Mouse (Mus musculus): ENCODE measurements at regions not wholly inside any gene's neighbourhood (a gene's known extent, or its start where the extent isn't known, plus 50 kb on each side); places are given as distances from the start of the nearest gene placed in this dataset.
"Not testable (repeated sequence)": the region's sequence is repeated elsewhere in the genome, so short reads cannot be mapped to it uniquely, and the experiment has no call there.

DNA sequence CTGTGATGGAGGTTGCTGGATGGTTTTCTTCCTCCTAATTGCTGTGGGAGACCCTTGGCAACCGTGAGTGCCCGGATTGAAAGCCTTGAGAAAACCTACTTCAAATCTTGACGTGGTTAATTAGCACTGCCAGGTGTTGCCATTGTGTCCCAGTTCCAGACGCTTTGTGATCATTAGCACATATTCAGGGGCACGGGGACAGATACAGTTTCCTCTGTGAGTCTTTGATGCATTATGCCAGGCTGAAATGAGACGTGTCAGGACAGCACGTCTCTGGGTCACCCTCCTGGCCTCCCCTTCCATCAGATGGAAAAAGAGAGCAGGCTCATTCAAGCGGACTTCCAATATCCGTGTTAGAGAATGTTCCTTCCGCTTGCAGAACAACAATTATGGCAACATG is 198.2 kb downstream of the Rchy1 start:
- H3K9ac ChIP-seq (ENCODE audit: insufficient read depth, low read depth) = no peak overlapping the region
- no peak overlapping the region for H3K27ac ChIP-seq (ENCODE audit: insufficient read depth, low read depth)
- DNase-seq (ENCODE audit: extremely low read depth) = no peak
- H3K4me1 ChIP-seq (ENCODE audit: control insufficient read depth in 1 of 2, insufficient read depth in 2 of 2) = peaks cover 0 to 5% of the 10 kb centered on the region in 2 experiments; a peak in 1 of 4 replicates
- H3K27me3 ChIP-seq (replicated peaks) = no peaks in the 10 kb centered on the region
- no peak overlapping the region for H3K4me2 ChIP-seq (ENCODE audit: insufficient read depth, low read depth, poor library complexity, severe bottlenecking)
- in situ Hi-C loops (cut with MboI; ENCODE audit: low pct_ligation_motif_present, low pct_unique_long_range_greater_than_20kb, low sequenced_read_pairs) = no loop called here
- no peaks in the 10 kb centered on the region for H3K79me2 ChIP-seq (replicated peaks; ENCODE audit: control insufficient read depth, extremely low read depth, insufficient read depth, poor library complexity, severe bottlenecking)
- dilution Hi-C loops (cut with MboI; ENCODE audit: extremely low pct_ligation_motif_present, extremely low pct_unique_long_range_greater_than_20kb, low sequenced_read_pairs) = no loop called here
- H3K4me3 ChIP-seq (replicated peaks in 1 of 3; ENCODE audit: low read depth in 2 of 3, low read length in 2 of 3, poor library complexity in 1 of 3) = no peak overlapping the region
- H3K9me3 ChIP-seq (replicated peaks; ENCODE audit: low read length) = no peaks in the 10 kb centered on the region
- TF ChIP-seq MYC (IDR thresholded peaks at IDR 0.05; ENCODE audit: low read depth, low read length) = no peak
- no peak for TF ChIP-seq MEF2A (IDR thresholded peaks at IDR 0.05; ENCODE audit: borderline replicate concordance, low read depth, low read length)
- no peaks in the 10 kb centered on the region for H3K36me3 ChIP-seq (replicated peaks in 1 of 2; ENCODE audit: control insufficient read depth in 1 of 2, insufficient read depth in 1 of 2, low read length in 1 of 2)

DNA sequence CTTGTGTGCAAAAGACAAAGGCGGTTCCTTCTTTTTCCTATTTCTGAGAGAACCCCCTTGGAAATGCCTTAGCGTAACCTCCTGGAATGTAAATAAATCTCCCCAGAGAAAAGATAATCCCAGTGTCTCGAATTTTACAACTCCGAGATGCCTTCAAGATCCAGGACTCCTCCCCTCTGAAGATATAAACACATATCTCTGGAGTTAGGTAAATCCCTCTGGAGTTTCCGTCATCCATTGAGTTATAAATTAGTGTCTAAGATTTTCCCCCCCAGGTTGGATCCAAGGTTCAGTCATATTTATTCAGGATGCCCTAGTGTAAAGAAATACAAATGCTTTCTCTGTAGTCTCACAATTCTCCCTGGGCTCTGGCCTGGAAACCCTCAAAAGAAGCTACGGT is 200.3 kb downstream of the Rchy1 start:
- no peaks in the 10 kb centered on the region for H3K79me2 ChIP-seq (replicated peaks; ENCODE audit: control insufficient read depth, extremely low read depth, insufficient read depth, poor library complexity, severe bottlenecking)
- H3K4me1 ChIP-seq (ENCODE audit: control insufficient read depth in 1 of 2, insufficient read depth in 2 of 2) = peaks cover 0 to 5% of the 10 kb centered on the region in 2 experiments; a peak in 1 of 4 replicates
- H3K27me3 ChIP-seq (replicated peaks) = no peaks in the 10 kb centered on the region
- in situ Hi-C loops (cut with MboI; ENCODE audit: low pct_ligation_motif_present, low pct_unique_long_range_greater_than_20kb, low sequenced_read_pairs) (no loop called here), dilution Hi-C loops (cut with MboI; ENCODE audit: extremely low pct_ligation_motif_present, extremely low pct_unique_long_range_greater_than_20kb, low sequenced_read_pairs) (no loop called here)
- H3K4me2 ChIP-seq (ENCODE audit: insufficient read depth, low read depth, poor library complexity, severe bottlenecking) = no peak overlapping the region
- no peak for DNase-seq (ENCODE audit: extremely low read depth)
- no peak overlapping the region for H3K27ac ChIP-seq (ENCODE audit: insufficient read depth, low read depth)
- no peaks in the 10 kb centered on the region for H3K36me3 ChIP-seq (replicated peaks in 1 of 2; ENCODE audit: control insufficient read depth in 1 of 2, insufficient read depth in 1 of 2, low read length in 1 of 2)
- no peak overlapping the region for H3K4me3 ChIP-seq (replicated peaks in 1 of 3; ENCODE audit: low read depth in 2 of 3, low read length in 2 of 3, poor library complexity in 1 of 3)
- TF ChIP-seq NRF1 (IDR thresholded peaks at IDR 0.05; ENCODE audit: low read depth, low read length) (no peak), RAD21 (IDR thresholded peaks at IDR 0.05; ENCODE audit: low read depth, low read length) (no peak), CHD1 (IDR thresholded peaks at IDR 0.05; ENCODE audit: low read depth, low read length) (no peak), ZC3H11A (IDR thresholded peaks at IDR 0.05; ENCODE audit: low read depth, low read length) (no peak)
- H3K9ac ChIP-seq (ENCODE audit: insufficient read depth, low read depth) = no peak overlapping the region
- H3K9me3 ChIP-seq (replicated peaks; ENCODE audit: low read length) = no peaks in the 10 kb centered on the region

DNA sequence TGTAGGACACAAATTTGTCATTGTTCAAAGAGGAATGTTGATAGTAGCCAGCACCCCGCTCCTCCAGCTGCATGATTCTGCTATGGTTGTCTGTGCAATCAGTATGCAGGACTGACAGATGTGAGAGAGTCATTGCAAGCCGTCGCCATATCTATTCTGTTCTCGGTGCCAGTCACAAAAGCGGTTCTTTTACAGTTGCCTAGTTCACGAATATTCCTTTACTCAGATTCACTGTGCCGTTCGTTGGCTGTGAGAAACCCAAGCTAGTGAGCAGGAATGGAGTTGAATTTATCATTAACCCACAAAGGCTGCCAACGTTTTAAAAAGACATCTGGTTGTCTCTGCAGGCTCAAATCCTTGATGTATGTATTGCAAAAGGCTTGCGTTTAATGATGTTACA is 206.9 kb downstream of the Rchy1 start:
- dilution Hi-C loops (cut with MboI; ENCODE audit: extremely low pct_ligation_motif_present, extremely low pct_unique_long_range_greater_than_20kb, low sequenced_read_pairs) = no loop called here
- no peak overlapping the region for H3K9ac ChIP-seq (ENCODE audit: insufficient read depth, low read depth)
- H3K27ac ChIP-seq (ENCODE audit: insufficient read depth, low read depth) = no peak overlapping the region
- no peak for TF ChIP-seq CHD2 (IDR thresholded peaks at IDR 0.05; ENCODE audit: low read length)
- TF ChIP-seq MXI1 (IDR thresholded peaks at IDR 0.05; ENCODE audit: low read depth, low read length) = no peak
- no peak for TF ChIP-seq EP300 (IDR thresholded peaks at IDR 0.05; ENCODE audit: low read length)
- TF ChIP-seq E2F4 (IDR thresholded peaks at IDR 0.05; ENCODE audit: insufficient replicate concordance, low read depth, low read length) = no peak
- TF ChIP-seq NELFE (IDR thresholded peaks at IDR 0.05; ENCODE audit: low read depth, low read length) = no peak
- no peak for TF ChIP-seq GABPA (IDR thresholded peaks at IDR 0.05; ENCODE audit: insufficient replicate concordance, low read depth, low read length)
- TF ChIP-seq CHD1 (IDR thresholded peaks at IDR 0.05; ENCODE audit: low read depth, low read length) = no peak
- no peak for TF ChIP-seq JUN (IDR thresholded peaks at IDR 0.05; ENCODE audit: insufficient read depth, low read depth, low read length)
- no peak for TF ChIP-seq MAX (IDR thresholded peaks at IDR 0.05; ENCODE audit: low read length)
- no peak for TF ChIP-seq HCFC1 (IDR thresholded peaks at IDR 0.05; ENCODE audit: low read depth, low read length)
- TF ChIP-seq IRF4 (IDR thresholded peaks at IDR 0.05; ENCODE audit: low read depth, low read length) = no peak
- TF ChIP-seq UBTF (IDR thresholded peaks at IDR 0.05; ENCODE audit: low read depth, low read length) = no peak
- TF ChIP-seq RCOR1 (conservative IDR thresholded peaks at IDR 0.05; ENCODE audit: low read depth, low read length) = no peak
- no peak for TF ChIP-seq ELF1 (IDR thresholded peaks at IDR 0.05; ENCODE audit: low read depth, low read length)
- no peak overlapping the region for H3K4me2 ChIP-seq (ENCODE audit: insufficient read depth, low read depth, poor library complexity, severe bottlenecking)
- H3K9me3 ChIP-seq (replicated peaks; ENCODE audit: low read length) = peaks cover 10% of the 10 kb centered on the region
- no peak for DNase-seq (ENCODE audit: extremely low read depth)
- no peaks in the 10 kb centered on the region for H3K27me3 ChIP-seq (replicated peaks)
- H3K4me3 ChIP-seq (replicated peaks in 1 of 3; ENCODE audit: low read depth in 2 of 3, low read length in 2 of 3, poor library complexity in 1 of 3) = no peak overlapping the region
- H3K36me3 ChIP-seq (replicated peaks in 1 of 2; ENCODE audit: control insufficient read depth in 1 of 2, insufficient read depth in 1 of 2, low read length in 1 of 2) = no peaks in the 10 kb centered on the region
- in situ Hi-C loops (cut with MboI; ENCODE audit: low pct_ligation_motif_present, low pct_unique_long_range_greater_than_20kb, low sequenced_read_pairs) = no loop called here
- no peaks in the 10 kb centered on the region for H3K79me2 ChIP-seq (replicated peaks; ENCODE audit: control insufficient read depth, extremely low read depth, insufficient read depth, poor library complexity, severe bottlenecking)
- H3K4me1 ChIP-seq (ENCODE audit: control insufficient read depth in 1 of 2, insufficient read depth in 2 of 2) = no peaks in the 10 kb centered on the region

DNA sequence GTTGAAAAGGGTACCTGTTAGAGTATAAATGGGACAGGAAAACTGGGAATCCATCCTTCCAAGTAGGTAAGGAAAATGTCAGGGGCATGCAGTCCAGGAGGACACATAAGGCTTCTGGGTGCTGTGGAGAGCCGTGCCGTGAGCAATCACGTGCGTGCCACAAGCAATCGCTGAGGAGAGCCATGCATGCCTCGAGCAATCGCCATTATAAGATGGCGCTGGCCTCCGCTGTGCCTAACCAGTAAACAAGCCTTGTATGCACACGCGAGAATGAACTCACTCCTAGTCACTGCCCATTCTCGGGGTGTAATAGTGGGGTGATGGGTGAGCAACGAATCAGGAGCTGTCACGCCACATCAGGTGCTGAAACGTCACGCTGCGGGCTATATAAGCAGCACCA is 210.0 kb downstream of the Rchy1 start:
- H3K79me2 ChIP-seq (replicated peaks; ENCODE audit: control insufficient read depth, extremely low read depth, insufficient read depth, poor library complexity, severe bottlenecking); in situ Hi-C loops (cut with MboI; ENCODE audit: low pct_ligation_motif_present, low pct_unique_long_range_greater_than_20kb, low sequenced_read_pairs); H3K9ac ChIP-seq (ENCODE audit: insufficient read depth, low read depth); H3K36me3 ChIP-seq (replicated peaks in 1 of 2; ENCODE audit: control insufficient read depth in 1 of 2, insufficient read depth in 1 of 2, low read length in 1 of 2); H3K9me3 ChIP-seq (replicated peaks; ENCODE audit: low read length); H3K4me2 ChIP-seq (ENCODE audit: insufficient read depth, low read depth, poor library complexity, severe bottlenecking); H3K27ac ChIP-seq (ENCODE audit: insufficient read depth, low read depth); dilution Hi-C loops (cut with MboI; ENCODE audit: extremely low pct_ligation_motif_present, extremely low pct_unique_long_range_greater_than_20kb, low sequenced_read_pairs); H3K27me3 ChIP-seq (replicated peaks); H3K4me3 ChIP-seq (replicated peaks in 1 of 3; ENCODE audit: low read depth in 2 of 3, low read length in 2 of 3, poor library complexity in 1 of 3); DNase-seq (ENCODE audit: extremely low read depth); H3K4me1 ChIP-seq (ENCODE audit: control insufficient read depth in 1 of 2, insufficient read depth in 2 of 2): not testable (repeated sequence)
